Comparison of ENCODE assay signal across 17 mouse cellular contexts in the genomic region with DNA sequence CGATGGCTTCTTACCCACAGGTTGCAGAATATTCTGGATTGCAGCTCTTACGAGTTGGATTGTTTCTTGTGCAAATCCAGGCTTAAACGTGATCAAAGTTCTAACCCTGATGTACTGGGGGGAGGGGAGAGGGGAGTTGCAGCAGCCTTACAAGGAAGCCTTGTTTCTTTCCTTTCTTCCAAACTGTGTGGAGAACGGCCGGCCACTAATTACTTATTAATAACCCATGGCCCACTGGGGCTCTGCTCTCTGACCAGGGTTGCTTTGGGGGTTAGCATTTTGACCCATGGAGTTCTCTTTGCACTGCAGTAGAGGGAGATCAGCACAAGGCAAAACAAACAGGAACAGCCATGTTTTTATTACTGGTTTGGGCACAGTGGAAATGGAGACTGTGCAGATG.
DNase-seq lines count a peak whose midpoint lies in the region; ATAC-seq lines count a peak whose summit lies in the region.
"Had no signal": no experiment of that assay in that cellular context is flagged by ENCODE, and none has a peak within 500 bp of the region (broad histone marks: within the 10 kb centered on the region; RNA-seq: fewer than 3 reads in every experiment).

No protein-coding gene starts in this region.

- no peaks in the 10 kb centered on the region for H3K36me3 ChIP-seq in kidney, embryonic 14.5 days (ENCODE audit: control insufficient read depth, insufficient read depth, low read length)
- H3K36me3 ChIP-seq: forebrain, embryonic 15.5 days; heart, embryonic 12.5 days; hindbrain, embryonic 15.5 days; liver, embryonic 13.5 days; midbrain, embryonic 12.5 days had no signal

- no peak overlapping the region for H3K9ac ChIP-seq in kidney, embryonic 14.5 days (ENCODE audit: low read depth, low read length)
- H3K9ac ChIP-seq: forebrain, embryonic 15.5 days; heart, embryonic 12.5 days; hindbrain, embryonic 15.5 days; liver, embryonic 13.5 days; midbrain, embryonic 12.5 days had no signal

- H3K4me2 ChIP-seq in kidney, embryonic 14.5 days (replicated peaks; ENCODE audit: low read depth, low read length): no peak overlapping the region
- H3K4me2 ChIP-seq: forebrain, embryonic 15.5 days; heart, embryonic 12.5 days; hindbrain, embryonic 15.5 days; liver, embryonic 13.5 days; midbrain, embryonic 12.5 days had no signal

- H3K27ac ChIP-seq in kidney, embryonic 14.5 days (ENCODE audit: low read depth, low read length): no peak overlapping the region
- H3K27ac ChIP-seq: forebrain, embryonic 15.5 days; hindbrain, embryonic 15.5 days; liver, embryonic 13.5 days; midbrain, embryonic 12.5 days had no signal

- H3K4me1 ChIP-seq in kidney, embryonic 14.5 days (ENCODE audit: control insufficient read depth, insufficient read depth, low read length): no peaks in the 10 kb centered on the region
- H3K4me1 ChIP-seq: hindbrain, embryonic 15.5 days; liver, embryonic 13.5 days; midbrain, embryonic 12.5 days had no signal

- no peak for ATAC-seq in kidney, embryonic 14.5 days (ENCODE audit: low FRiP score, low TSS enrichment)
- ATAC-seq: forebrain, embryonic 15.5 days; Patski had no signal

- peak; percentile 26 for DNase-seq in kidney, adult 11 months
- DNase-seq in kidney, adult 8-10 months: peak; percentile 20 to 23
- DNase-seq in kidney, postnatal 36 days: peak; percentile 43 to 57
- DNase-seq in Muller cell, postnatal 12 days (ENCODE audit: inconsistent ontology term): no peak
- DNase-seq in urinary bladder, adult 18-20 months (ENCODE audit: low spot score in 2 of 2): no peak
- DNase-seq in urinary bladder, postnatal 25 days (ENCODE audit: low spot score): no peak
- DNase-seq: adrenal gland, postnatal 25 days; cerebellum, adult 2 months; liver, embryonic 13.5 days; right cerebral cortex, adult 18-20 months had no signal

- H3K27me3 ChIP-seq in kidney, embryonic 14.5 days (ENCODE audit: control insufficient read depth, insufficient read depth, low read length): no peaks in the 10 kb centered on the region
- H3K27me3 ChIP-seq: forebrain, embryonic 15.5 days; heart, embryonic 12.5 days; liver, embryonic 13.5 days; midbrain, embryonic 12.5 days had no signal

- H3K4me3 ChIP-seq in kidney, embryonic 14.5 days (ENCODE audit: low read length): no peak overlapping the region
- H3K4me3 ChIP-seq: forebrain, embryonic 15.5 days; heart, embryonic 12.5 days; hindbrain, embryonic 15.5 days; liver, embryonic 13.5 days; midbrain, embryonic 12.5 days; myocyte had no signal

- no peaks in the 10 kb centered on the region for H3K9me3 ChIP-seq in kidney, embryonic 14.5 days (ENCODE audit: control insufficient read depth, low read length)
- H3K9me3 ChIP-seq: forebrain, embryonic 15.5 days; hindbrain, embryonic 15.5 days; liver, embryonic 13.5 days; midbrain, embryonic 12.5 days had no signal

- WGBS in kidney, embryonic 14.5 days: 14% methylated on average over 5 of the region's 5 CpGs

Comparison
In these comparisons a context has a peak if more than half of its experiments do, and no peak if none do; other contexts are left out.
1. DNase-seq: peak in kidney, adult 11 months (single experiment), kidney, adult 8-10 months (2 of 2) and kidney, postnatal 36 days (2 of 2); none in Muller cell, postnatal 12 days (single experiment), urinary bladder, adult 18-20 months (0 of 2) and urinary bladder, postnatal 25 days (single experiment).